Mouse (Mus musculus) heart, adult 11 months (tissue): Measurements from ENCODE around the gene Ccer1.
"Not testable (repeated sequence)": the region's sequence is repeated elsewhere in the genome, so short reads cannot be mapped to it uniquely, and the experiment has no call there.

ENCODE experiments used
- DNase-seq: peaks from one replicate; pipeline ENCODE4 v3.0.0; 2022

Gene Ccer1

GRCm38 (mm10) chr10:97692913-97693312 is at the start of gene Ccer1:
Ccer1 (plus strand) TSS chr10:97693059.
- DNase-seq, result peak; percentile 85

- DNase-seq, result no peak
Observed at GRCm38 (mm10) chr10:97643768-97644167, 49.1 kb upstream of the Ccer1 start, which contains the start of gene Epyc. Epyc (plus strand) TSS chr10:97644068.

GRCm38 (mm10) chr10:97650334-97650733 is 42.5 kb upstream of the Ccer1 start:
- DNase-seq, result no peak

GRCm38 (mm10) chr10:97659489-97659888 is 33.4 kb upstream of the Ccer1 start:
- DNase-seq, result no peak

- peak; percentile 88 for DNase-seq
Observed at GRCm38 (mm10) chr10:97668656-97669055, 24.2 kb upstream of the Ccer1 start.

- DNase-seq, result no peak
Observed at GRCm38 (mm10) chr10:97670202-97670601, 22.7 kb upstream of the Ccer1 start.

- no peak for DNase-seq
Observed at GRCm38 (mm10) chr10:97673239-97673638, 19.6 kb upstream of the Ccer1 start.

- peak; percentile 92 for DNase-seq
Observed at GRCm38 (mm10) chr10:97682981-97683380, 9.9 kb upstream of the Ccer1 start.

GRCm38 (mm10) chr10:97687198-97687597 is 5.7 kb upstream of the Ccer1 start:
- DNase-seq, result peak; percentile 96

- DNase-seq, result no peak
Observed at GRCm38 (mm10) chr10:97689425-97689824, 3.4 kb upstream of the Ccer1 start.

- peak; percentile 88 for DNase-seq
Observed at GRCm38 (mm10) chr10:97693398-97694135, 708 bp downstream of the Ccer1 start.

- no peak for DNase-seq
Observed at GRCm38 (mm10) chr10:97702321-97702720, 9.5 kb downstream of the Ccer1 start.

- DNase-seq, result no peak
Observed at GRCm38 (mm10) chr10:97704562-97704961, 11.7 kb downstream of the Ccer1 start.

- no peak for DNase-seq
Observed at GRCm38 (mm10) chr10:97712687-97713086, 19.8 kb downstream of the Ccer1 start.

GRCm38 (mm10) chr10:97714584-97714983 is 21.7 kb downstream of the Ccer1 start:
- DNase-seq, result no peak

GRCm38 (mm10) chr10:97715289-97715906 is 22.5 kb downstream of the Ccer1 start:
- no peak for DNase-seq

- no peak for DNase-seq
Observed at GRCm38 (mm10) chr10:97717233-97717632, 24.4 kb downstream of the Ccer1 start.

- no peak for DNase-seq
Observed at GRCm38 (mm10) chr10:97718021-97718420, 25.2 kb downstream of the Ccer1 start.

GRCm38 (mm10) chr10:97720625-97721024 is 27.8 kb downstream of the Ccer1 start:
- DNase-seq, result no peak

- DNase-seq, result no peak
Observed at GRCm38 (mm10) chr10:97722709-97723108, 29.9 kb downstream of the Ccer1 start.

GRCm38 (mm10) chr10:97725929-97726328 is 33.1 kb downstream of the Ccer1 start:
- DNase-seq, result no peak

GRCm38 (mm10) chr10:97726655-97727054 is 33.8 kb downstream of the Ccer1 start, which contains the start of gene C030005K15Rik:
C030005K15Rik (minus strand) TSS chr10:97726755.
- not testable (repeated sequence) for DNase-seq
